Mouse (Mus musculus) kidney, adult 2 months (tissue): Measurements from ENCODE around the gene Limch1. TPM values are rescaled to one million over a fixed set of nuclear protein-coding genes. Genes with fewer than 3 reads are reported as not detected.

Experiments used
- DNase-seq: peaks from one replicate; pipeline ENCODE4 v3.0.0; 2021
- H3K27ac ChIP-seq: fragments of 200-500 bp; 2 replicates; pipeline ENCODE4 v1.5.1; 2012; ENCODE audit warnings: low read depth, low read length, control low read depth, inconsistent platforms; ENCODE audit not compliant: insufficient read depth
- H3K27me3 ChIP-seq: fragments of 200-500 bp; replicated peaks from 2 replicates; pipeline ENCODE4 v1.6.1; 2012; ENCODE audit warnings: mild to moderate bottlenecking, moderate library complexity, low read length, inconsistent platforms; ENCODE audit not compliant: control insufficient read depth, insufficient read depth
- H3K36me3 ChIP-seq: fragments of 200-500 bp; 2 replicates; pipeline ENCODE4 v1.6.1; 2012; ENCODE audit warnings: mild to moderate bottlenecking, moderate library complexity, low read length, inconsistent platforms; ENCODE audit not compliant: control insufficient read depth, insufficient read depth
- H3K4me1 ChIP-seq: fragments of 200-500 bp; 2 replicates; pipeline ENCODE4 v1.6.1; 2011; ENCODE audit warnings: low read length; ENCODE audit not compliant: control insufficient read depth, insufficient read depth
- H3K4me3 ChIP-seq: fragments of 200-500 bp; 2 replicates; pipeline ENCODE4 v1.5.1; 2011; ENCODE audit warnings: mild to moderate bottlenecking, low read depth, low read length, control low read depth; ENCODE audit not compliant: insufficient read depth
- CTCF ChIP-seq: fragments of 200-500 bp; conservative IDR thresholded peaks from 2 replicates; pipeline ENCODE4 v1.5.1; 2011; ENCODE audit warnings: low read depth, mild to moderate bottlenecking, control low read depth, low read length, moderate library complexity, mixed read lengths; ENCODE audit not compliant: insufficient read depth, insufficient read length
- POLR2A ChIP-seq: fragments of 200-500 bp; IDR thresholded peaks from one replicate; pipeline ENCODE4 v1.6.1; 2011; ENCODE audit warnings: low read depth, low read length, control low read depth
- WGBS: fragments of 180-500 bp; shearing (Covaris S2); methylation state at CpG from one replicate; pipeline ENCODE4 v1.1.7; 2018; 5-methylcytosine and 5-hydroxymethylcytosine counted together
- polyA plus RNA-seq: library from polyadenylated mRNA; depleted of rRNA; stranded (reverse); fragments of >200 nt; gene quantifications from 2 replicates; pipeline ENCODE4 v1.2.3, GENCODE M21; 2012

Limch1 gene
- polyA plus RNA-seq, 1 experiment: 27.0 TPM

GRCm38 (mm10) chr5:66765911-66766310 lies 20.3 kb downstream of the Limch1 start:
- 59% methylated on average over 2 of the region's 2 CpGs for WGBS
- no peak for TF ChIP-seq POLR2A
- no peak for TF ChIP-seq CTCF

DNA sequence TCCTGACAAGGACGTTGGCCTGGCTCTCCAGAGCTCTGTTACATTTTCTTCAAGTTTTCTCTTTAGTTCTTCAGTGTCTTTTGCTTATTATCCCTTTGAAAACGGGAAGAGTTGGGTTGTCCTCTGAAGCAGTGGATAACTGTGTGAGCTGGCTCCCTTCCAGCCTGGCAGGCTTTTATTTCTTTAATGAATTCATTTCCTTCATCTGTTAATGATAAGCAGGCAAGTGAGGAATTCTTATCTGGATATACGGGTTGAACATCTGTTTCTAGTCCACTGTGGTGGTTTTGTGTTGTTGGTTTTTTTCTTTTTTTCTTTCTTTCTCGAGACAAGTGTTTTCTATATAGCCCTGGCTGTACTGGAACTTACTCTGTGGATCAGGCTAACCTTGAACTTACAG lies 22.4 kb downstream of the Limch1 start:
- no peaks in the 10 kb centered on the region for H3K27me3 ChIP-seq
- H3K27ac ChIP-seq: no peak overlapping the region
- H3K4me3 ChIP-seq: no peak overlapping the region
- WGBS: 26% methylated on average over 4 of the region's 4 CpGs
- H3K4me1 ChIP-seq: peaks cover 8% of the 10 kb centered on the region; the same call in 1 of the 2 replicates
- no peaks in the 10 kb centered on the region for H3K36me3 ChIP-seq
- no peak for TF ChIP-seq CTCF
- TF ChIP-seq POLR2A: no peak
- DNase-seq: no peak

More at GRCm38 (mm10) chr5:66765911-66766310, 20.3 kb downstream of the Limch1 start:
- H3K4me3 ChIP-seq: no peak overlapping the region
- H3K4me1 ChIP-seq: peaks cover 3% of the 10 kb centered on the region; the same call in 1 of the 2 replicates
- H3K36me3 ChIP-seq: no peaks in the 10 kb centered on the region
- no peak for DNase-seq
- no peak overlapping the region for H3K27ac ChIP-seq
- no peaks in the 10 kb centered on the region for H3K27me3 ChIP-seq

- peaks cover 8% of the 10 kb centered on the region; the same call in 1 of the 2 replicates for H3K4me1 ChIP-seq
- TF ChIP-seq POLR2A: no peak
- TF ChIP-seq CTCF: no peak
- 49% methylated on average over 4 of the region's 4 CpGs for WGBS
- no peaks in the 10 kb centered on the region for H3K36me3 ChIP-seq
- no peak for DNase-seq
- H3K4me3 ChIP-seq: no peak overlapping the region
- H3K27me3 ChIP-seq: no peaks in the 10 kb centered on the region
- H3K27ac ChIP-seq: no peak overlapping the region
These were observed 23.4 kb downstream of the Limch1 start for GRCm38 (mm10) chr5:66769070-66769469.

DNA sequence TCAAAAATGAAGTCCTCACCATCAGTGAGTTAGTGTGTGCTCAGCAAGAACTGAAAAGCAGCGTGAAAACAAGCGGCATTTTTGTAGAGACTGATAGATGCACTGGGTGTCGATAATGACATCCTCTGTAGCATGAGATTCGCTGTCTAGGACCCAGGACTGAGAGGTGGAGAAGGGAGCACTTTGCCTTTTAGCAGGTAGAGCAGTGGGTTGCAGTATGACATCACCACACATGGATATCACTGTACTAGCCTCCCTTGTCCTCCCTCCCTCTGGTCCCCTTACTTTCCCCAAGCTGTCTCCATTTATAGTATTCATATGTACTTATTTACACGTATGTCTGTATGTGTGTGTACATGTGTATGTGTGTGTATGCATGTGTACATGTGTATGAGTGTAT lies 23.9 kb downstream of the Limch1 start:
- Histone ChIP-seq H3K27ac (no peak overlapping the region), H3K4me3 (no peak overlapping the region), H3K36me3 (no peaks in the 10 kb centered on the region), H3K4me1 (peaks cover 8% of the 10 kb centered on the region; the same call in 1 of the 2 replicates), H3K27me3 (no peaks in the 10 kb centered on the region)
- WGBS: 78% methylated on average over 5 of the region's 5 CpGs
- no peak for TF ChIP-seq POLR2A
- TF ChIP-seq CTCF: no peak
- DNase-seq: no peak

- TF ChIP-seq POLR2A (no peak), CTCF (no peak)
- Histone ChIP-seq H3K4me1 (no peaks in the 10 kb centered on the region), H3K36me3 (no peaks in the 10 kb centered on the region), H3K4me3 (no peak overlapping the region), H3K27me3 (no peaks in the 10 kb centered on the region), H3K27ac (no peak overlapping the region)
- peak; percentile 28 for DNase-seq
- WGBS: 56% methylated on average over 10 of the region's 10 CpGs
These were observed 32.5 kb downstream of the Limch1 start for GRCm38 (mm10) chr5:66777999-66778710.

- Histone ChIP-seq H3K4me1 (0 out of 2 replicates have a peak, but pooled peaks cover 3% of the 10 kb centered on the region), H3K36me3 (no peaks in the 10 kb centered on the region), H3K27me3 (no peaks in the 10 kb centered on the region), H3K4me3 (no peak overlapping the region), H3K27ac (no peak overlapping the region)
- WGBS: 97% methylated on average over 4 of the region's 4 CpGs
- TF ChIP-seq POLR2A (no peak), CTCF (no peak)
- no peak for DNase-seq
These were observed 34.7 kb downstream of the Limch1 start for GRCm38 (mm10) chr5:66780371-66780770.

GRCm38 (mm10) chr5:66781507-66781906 lies 35.9 kb downstream of the Limch1 start:
- Histone ChIP-seq H3K4me1 (0 out of 2 replicates have a peak, but pooled peaks cover 3% of the 10 kb centered on the region), H3K27me3 (no peaks in the 10 kb centered on the region), H3K4me3 (no peak overlapping the region), H3K36me3 (no peaks in the 10 kb centered on the region), H3K27ac (no peak overlapping the region)
- no peak for TF ChIP-seq CTCF
- WGBS: 77% methylated on average over 1 of the region's 1 CpGs
- DNase-seq: no peak
